ENCODE assay signal across 8 mouse cellular contexts in the genomic region with DNA sequence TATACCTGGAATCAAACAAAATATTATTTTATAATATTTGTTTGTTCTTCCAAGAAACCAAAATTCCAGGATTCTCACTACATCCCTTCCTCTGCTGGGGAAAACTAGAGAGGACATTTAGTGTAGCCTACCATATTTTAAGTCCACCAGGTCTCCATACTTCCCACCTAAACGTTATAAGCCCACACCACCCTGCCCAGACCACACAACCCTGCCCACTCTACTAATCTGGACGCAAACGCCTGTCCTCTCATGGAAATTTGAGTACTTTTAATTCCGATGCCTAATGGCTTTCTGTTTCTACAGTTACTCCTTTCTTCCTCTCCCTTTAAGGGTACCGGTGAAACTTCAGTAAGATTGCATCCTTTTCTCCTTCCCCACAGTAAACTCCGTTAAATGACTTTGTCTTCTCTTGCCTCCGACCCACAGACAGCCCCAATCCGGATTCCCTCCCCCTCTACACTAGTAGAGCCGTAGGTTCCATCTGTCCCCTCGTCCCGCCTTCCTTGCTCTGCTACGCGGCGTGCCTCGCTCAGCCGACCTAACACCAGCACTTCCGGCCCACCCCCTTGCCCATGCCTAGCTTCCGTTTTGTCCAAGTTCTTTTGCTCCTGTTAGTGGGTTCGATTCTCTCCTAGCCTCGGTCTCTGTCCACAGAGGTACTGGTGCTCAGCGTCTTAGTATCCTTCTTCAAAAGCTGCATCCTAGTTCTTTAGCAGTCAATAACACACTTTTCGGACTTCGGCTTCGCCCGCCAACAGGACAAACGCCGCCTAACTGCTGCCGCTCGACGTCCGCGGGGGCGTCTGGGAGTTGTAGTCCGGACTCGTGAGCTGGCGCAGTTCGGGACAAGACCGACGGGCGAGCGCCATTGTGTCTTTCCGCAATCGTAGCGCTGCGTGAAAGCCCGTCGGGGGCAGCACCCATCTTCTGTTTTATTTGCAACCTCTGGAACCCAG. TPM values are rescaled to one million over a fixed set of nuclear protein-coding genes. Genes with fewer than 3 reads are reported as not detected.
DNase-seq lines count a peak whose midpoint lies in the region; ATAC-seq lines count a peak whose summit lies in the region.

A gene (plus strand): TSS at position 600 of the 959 bp plus-strand sequence.

- ATAC-seq in megakaryocyte progenitor cell, adult 5-6 weeks (replicated peaks; ENCODE audit: poor library complexity) = peak; percentile 94

- peak; percentile 86 for DNase-seq in adipocyte (ENCODE audit: low spot score)
- DNase-seq in embryo, embryonic 10 days (ENCODE audit: low spot score) = peak; percentile 93
- DNase-seq in gastrocnemius, postnatal 10 days = peak; percentile 85
- peak; percentile 95 for DNase-seq in induced T-regulatory cell, adult 2 months (ENCODE audit: low read depth)
- peak; percentile 44 to 83 for DNase-seq in left cerebral cortex, adult 9 months (ENCODE audit: low spot score in 2 of 2)
- peak; percentile 83 for DNase-seq in right cerebral cortex, postnatal 14 days
- peak; percentile 91 for DNase-seq in urinary bladder, postnatal 36 days (ENCODE audit: low spot score in 2 of 2)

RNA-seq across cellular contexts. Expression of the gene that starts here (rescaled TPM):
- total RNA-seq in gastrocnemius, postnatal 10 days (2021) = 10 to 100 TPM in 1 of 2 experiments, 1 to 10 TPM in 1; 9.8 to 13.4 TPM
- total RNA-seq in megakaryocyte progenitor cell, adult 5-6 weeks (2015) = 26.4 and 30.9 TPM in 2 replicates
- total RNA-seq in megakaryocyte progenitor cell, adult 5-6 weeks (2017) = 31.2 and 36.8 TPM in 2 replicates

Comparison
In these comparisons a context has a peak if more than half of its experiments do, and no peak if none do; other contexts are left out.
1. Peak in every context shown above with its lines: DNase-seq and ATAC-seq.